Mouse (Mus musculus) left cerebral cortex, adult 2 months (tissue): Measurements from ENCODE around the gene Fgf9. TPM values are rescaled to one million over a fixed set of nuclear protein-coding genes. Genes with fewer than 3 reads are reported as not detected.

ENCODE experiments used
- DNase-seq, 2 experiments: peaks; one replicate each; pipeline ENCODE4 v3.0.0; 2021 to 2022; ENCODE audit warnings: low spot score in 2 of 2, mixed read lengths in 1 of 2; ENCODE audit errors: extremely low spot score in 1 of 2
- H3K27ac ChIP-seq: fragments of 200-600 bp; 2 replicates; pipeline ENCODE4 v1.8.1; 2022
- H3K4me3 ChIP-seq: fragments of 200-600 bp; 2 replicates; pipeline ENCODE4 v1.8.1; 2022
- CTCF ChIP-seq: fragments of 200-600 bp; IDR thresholded peaks from 2 replicates; pipeline ENCODE4 v1.8.1; 2022; ENCODE audit warnings: antibody characterized with exemption, mild to moderate bottlenecking, moderate library complexity
- intact Hi-C: fragments of 180-260 bp; cut with DNase I; formaldehyde crosslinking; loops from one replicate; pipeline ENCODE4 v1.15.1; 2025
- total RNA-seq, 2 experiments: library from RNA; stranded (reverse); gene quantifications; 2 replicates each; pipeline ENCODE4 v1.2.3; 2021

The Fgf9 gene
- total RNA-seq, 2 experiments from 2014 or later = 23.8 to 25.0 TPM

- no peak for DNase-seq
- Histone ChIP-seq H3K27ac (no peak overlapping the region), H3K4me3 (no peak overlapping the region)
- intact Hi-C loops = no loop called here
- no peak for TF ChIP-seq CTCF
These were observed 21.0 kb downstream of the Fgf9 start for GRCm38 (mm10) chr14:58091321-58091720.

- Histone ChIP-seq H3K4me3 (no peak overlapping the region), H3K27ac (no peak overlapping the region)
- no peak for TF ChIP-seq CTCF
- no peak for DNase-seq
- intact Hi-C loops = no loop called here
These were observed 29.3 kb downstream of the Fgf9 start for GRCm38 (mm10) chr14:58099599-58099998.

- TF ChIP-seq CTCF = no peak
- Histone ChIP-seq H3K27ac (no peak overlapping the region), H3K4me3 (no peak overlapping the region)
- no peak for DNase-seq
- intact Hi-C loops = no loop called here
These were observed 31.0 kb downstream of the Fgf9 start for GRCm38 (mm10) chr14:58101298-58101697.

GRCm38 (mm10) chr14:58104266-58104665 is 33.9 kb downstream of the Fgf9 start:
- H3K4me3 ChIP-seq = no peak overlapping the region
- intact Hi-C loops = no loop called here
- no peak for TF ChIP-seq CTCF
- H3K27ac ChIP-seq = no peak overlapping the region
- DNase-seq = no peak

- no peak for TF ChIP-seq CTCF
- no peak overlapping the region for H3K27ac ChIP-seq
- no peak overlapping the region for H3K4me3 ChIP-seq
- intact Hi-C loops = no loop called here
- DNase-seq = no peak
These were observed 35.2 kb downstream of the Fgf9 start for GRCm38 (mm10) chr14:58105596-58105995.

- intact Hi-C loops = no loop called here
- H3K27ac ChIP-seq = no peak overlapping the region
- no peak overlapping the region for H3K4me3 ChIP-seq
- DNase-seq = no peak
- no peak for TF ChIP-seq CTCF
These were observed 39.3 kb downstream of the Fgf9 start for GRCm38 (mm10) chr14:58109601-58110000.

GRCm38 (mm10) chr14:58111562-58111961 is 41.2 kb downstream of the Fgf9 start:
- intact Hi-C loops = no loop called here
- DNase-seq = no peak
- TF ChIP-seq CTCF = no peak
- Histone ChIP-seq H3K27ac (no peak overlapping the region), H3K4me3 (no peak overlapping the region)

GRCm38 (mm10) chr14:58112341-58112740 is 42.0 kb downstream of the Fgf9 start:
- no peak for TF ChIP-seq CTCF
- no peak overlapping the region for H3K4me3 ChIP-seq

GRCm38 (mm10) chr14:58113180-58113579 is 42.8 kb downstream of the Fgf9 start:
- no peak for DNase-seq
- intact Hi-C loops = no loop called here
- Histone ChIP-seq H3K4me3 (no peak overlapping the region), H3K27ac (no peak overlapping the region)
- TF ChIP-seq CTCF = no peak

More at GRCm38 (mm10) chr14:58112341-58112740, 42.0 kb downstream of the Fgf9 start:
- no peak for DNase-seq
- intact Hi-C loops = no loop called here
- no peak overlapping the region for H3K27ac ChIP-seq

- no peak overlapping the region for H3K4me3 ChIP-seq
- no peak overlapping the region for H3K27ac ChIP-seq
- intact Hi-C loops = no loop called here
- no peak for DNase-seq
- no peak for TF ChIP-seq CTCF
These were observed 43.8 kb downstream of the Fgf9 start for GRCm38 (mm10) chr14:58114146-58114545.

- intact Hi-C loops = no loop called here
- no peak for TF ChIP-seq CTCF
- no peak overlapping the region for H3K4me3 ChIP-seq
- no peak overlapping the region for H3K27ac ChIP-seq
- no peak for DNase-seq
These were observed 54.3 kb downstream of the Fgf9 start for GRCm38 (mm10) chr14:58124625-58125024.

GRCm38 (mm10) chr14:58126508-58126907 is 56.2 kb downstream of the Fgf9 start:
- intact Hi-C loops = no loop called here
- no peak for DNase-seq
- Histone ChIP-seq H3K4me3 (no peak overlapping the region), H3K27ac (no peak overlapping the region)
- no peak for TF ChIP-seq CTCF

- intact Hi-C loops = no loop called here
- DNase-seq = no peak
- TF ChIP-seq CTCF = no peak
- H3K4me3 ChIP-seq = no peak overlapping the region
- H3K27ac ChIP-seq = no peak overlapping the region
These were observed 69.2 kb downstream of the Fgf9 start for GRCm38 (mm10) chr14:58139506-58140055.
